Mouse (Mus musculus): ENCODE measurements around the gene Soat1. TPM values are rescaled to one million over a fixed set of nuclear protein-coding genes. Genes with fewer than 3 reads are reported as not detected.

Soat1 gene
- polyA plus RNA-seq, 1 experiment, result 104 TPM

GRCm38 (mm10) chr1:156491226-156491796 lies 17.2 kb upstream of the Soat1 start:
- DNase-seq, result no peak
- 61% methylated on average over 4 of the region's 4 CpGs for WGBS
- H3K4me1 ChIP-seq (ENCODE audit: control insufficient read depth, insufficient read depth, low read length), result no peaks in the 10 kb centered on the region; the same call in 1 of the 2 replicates
- TF ChIP-seq POLR2A (IDR thresholded peaks at IDR 0.05; ENCODE audit: borderline replicate concordance, extremely low read depth, low read depth, low read length), result no peak
- H3K4me3 ChIP-seq (replicated peaks; ENCODE audit: extremely low read depth, low read depth, low read length), result no peak overlapping the region

GRCm38 (mm10) chr1:156488031-156488430 lies 13.9 kb upstream of the Soat1 start:
- no peak for DNase-seq
- Histone ChIP-seq H3K4me3 (replicated peaks; ENCODE audit: extremely low read depth, low read depth, low read length) (no peak overlapping the region), H3K4me1 (ENCODE audit: control insufficient read depth, insufficient read depth, low read length) (no peaks in the 10 kb centered on the region; the same call in 1 of the 2 replicates)
- TF ChIP-seq CTCF (IDR thresholded peaks at IDR 0.05; ENCODE audit: insufficient read depth, low read length) (no peak), POLR2A (IDR thresholded peaks at IDR 0.05; ENCODE audit: borderline replicate concordance, extremely low read depth, low read depth, low read length) (no peak)
- 66% methylated on average over 5 of the region's 5 CpGs for WGBS

- 93% methylated on average over 7 of the region's 7 CpGs for WGBS
- H3K4me3 ChIP-seq (replicated peaks; ENCODE audit: extremely low read depth, low read depth, low read length), result no peak overlapping the region
- TF ChIP-seq POLR2A (IDR thresholded peaks at IDR 0.05; ENCODE audit: borderline replicate concordance, extremely low read depth, low read depth, low read length), result no peak
- TF ChIP-seq CTCF (IDR thresholded peaks at IDR 0.05; ENCODE audit: insufficient read depth, low read length), result 0 out of 2 replicates have a peak, but pooled peaks have one; percentile 13
- no peak for DNase-seq
- H3K4me1 ChIP-seq (ENCODE audit: control insufficient read depth, insufficient read depth, low read length), result no peaks in the 10 kb centered on the region; the same call in 1 of the 2 replicates
Observed at GRCm38 (mm10) chr1:156487498-156487897, 13.4 kb upstream of the Soat1 start.

GRCm38 (mm10) chr1:156481826-156482225 lies 7.7 kb upstream of the Soat1 start:
- Histone ChIP-seq H3K4me1 (ENCODE audit: control insufficient read depth, insufficient read depth, low read length) (no peaks in the 10 kb centered on the region), H3K4me3 (replicated peaks; ENCODE audit: extremely low read depth, low read depth, low read length) (no peak overlapping the region)
- 96% methylated on average over 3 of the region's 3 CpGs for WGBS
- TF ChIP-seq CTCF (IDR thresholded peaks at IDR 0.05; ENCODE audit: insufficient read depth, low read length) (no peak), POLR2A (IDR thresholded peaks at IDR 0.05; ENCODE audit: borderline replicate concordance, extremely low read depth, low read depth, low read length) (no peak)
- DNase-seq, result no peak

- WGBS, result 71% methylated on average over 7 of the region's 7 CpGs
- no peak overlapping the region for H3K4me3 ChIP-seq (replicated peaks; ENCODE audit: extremely low read depth, low read depth, low read length)
- TF ChIP-seq POLR2A (IDR thresholded peaks at IDR 0.05; ENCODE audit: borderline replicate concordance, extremely low read depth, low read depth, low read length) (no peak), CTCF (IDR thresholded peaks at IDR 0.05; ENCODE audit: insufficient read depth, low read length) (no peak)
- DNase-seq, result no peak
- H3K4me1 ChIP-seq (ENCODE audit: control insufficient read depth, insufficient read depth, low read length), result no peaks in the 10 kb centered on the region; the same call in 1 of the 2 replicates
Observed at GRCm38 (mm10) chr1:156476535-156476934, 2.4 kb upstream of the Soat1 start.

- no peak for DNase-seq
- 74% methylated on average over 2 of the region's 2 CpGs for WGBS
- Histone ChIP-seq H3K4me3 (replicated peaks; ENCODE audit: extremely low read depth, low read depth, low read length) (no peak overlapping the region), H3K4me1 (ENCODE audit: control insufficient read depth, insufficient read depth, low read length) (no peaks in the 10 kb centered on the region; the same call in 1 of the 2 replicates)
- TF ChIP-seq POLR2A (IDR thresholded peaks at IDR 0.05; ENCODE audit: borderline replicate concordance, extremely low read depth, low read depth, low read length) (no peak), CTCF (IDR thresholded peaks at IDR 0.05; ENCODE audit: insufficient read depth, low read length) (no peak)
Observed at GRCm38 (mm10) chr1:156476016-156476415, 1.9 kb upstream of the Soat1 start.

GRCm38 (mm10) chr1:156474854-156475253 lies 723 bp upstream of the Soat1 start:
- DNase-seq, result no peak
- no peak for TF ChIP-seq CTCF (IDR thresholded peaks at IDR 0.05; ENCODE audit: insufficient read depth, low read length)
- no peak for TF ChIP-seq POLR2A (IDR thresholded peaks at IDR 0.05; ENCODE audit: borderline replicate concordance, extremely low read depth, low read depth, low read length)
- 81% methylated on average over 3 of the region's 3 CpGs for WGBS
- Histone ChIP-seq H3K4me1 (ENCODE audit: control insufficient read depth, insufficient read depth, low read length) (no peaks in the 10 kb centered on the region; the same call in 1 of the 2 replicates), H3K4me3 (replicated peaks; ENCODE audit: extremely low read depth, low read depth, low read length) (no peak overlapping the region)

GRCm38 (mm10) chr1:156473003-156473402 lies 1.1 kb downstream of the Soat1 start:
- H3K4me3 ChIP-seq (replicated peaks; ENCODE audit: extremely low read depth, low read depth, low read length), result peak overlapping the region; percentile 39
- TF ChIP-seq POLR2A (IDR thresholded peaks at IDR 0.05; ENCODE audit: borderline replicate concordance, extremely low read depth, low read depth, low read length), result no peak
- no peak for DNase-seq
- H3K4me1 ChIP-seq (ENCODE audit: control insufficient read depth, insufficient read depth, low read length), result no peaks in the 10 kb centered on the region; the same call in none of the 2 replicates
- 10% methylated on average over 11 of the region's 11 CpGs for WGBS

- TF ChIP-seq POLR2A (IDR thresholded peaks at IDR 0.05; ENCODE audit: borderline replicate concordance, extremely low read depth, low read depth, low read length), result no peak
- no peak for TF ChIP-seq CTCF (IDR thresholded peaks at IDR 0.05; ENCODE audit: insufficient read depth, low read length)
- no peak for DNase-seq
- Histone ChIP-seq H3K4me3 (replicated peaks; ENCODE audit: extremely low read depth, low read depth, low read length) (peak overlapping the region; percentile 51), H3K4me1 (ENCODE audit: control insufficient read depth, insufficient read depth, low read length) (no peaks in the 10 kb centered on the region; the same call in none of the 2 replicates)
- WGBS, result 60% methylated on average over 7 of the region's 7 CpGs
Observed at GRCm38 (mm10) chr1:156471955-156472354, 2.2 kb downstream of the Soat1 start.

GRCm38 (mm10) chr1:156471071-156471470 lies 3.1 kb downstream of the Soat1 start:
- TF ChIP-seq POLR2A (IDR thresholded peaks at IDR 0.05; ENCODE audit: borderline replicate concordance, extremely low read depth, low read depth, low read length) (no peak), CTCF (IDR thresholded peaks at IDR 0.05; ENCODE audit: insufficient read depth, low read length) (no peak)
- H3K4me1 ChIP-seq (ENCODE audit: control insufficient read depth, insufficient read depth, low read length), result no peaks in the 10 kb centered on the region; the same call in none of the 2 replicates
- no peak for DNase-seq
- 63% methylated on average over 3 of the region's 3 CpGs for WGBS
- H3K4me3 ChIP-seq (replicated peaks; ENCODE audit: extremely low read depth, low read depth, low read length), result no peak overlapping the region
